Mouse (Mus musculus) testis, postnatal 14 days (tissue): ENCODE data around the gene Ets2.
"Not testable (repeated sequence)": the region's sequence is repeated elsewhere in the genome, so short reads cannot be mapped to it uniquely, and the experiment has no call there.

Experiments
- DNase-seq: peaks from one replicate; pipeline ENCODE4 v3.0.0; 2021; ENCODE audit warnings: low spot score

The Ets2 gene

GRCm38 (mm10) chr16:95700224-95700623 lies 1.7 kb upstream of the Ets2 start:
- peak; percentile 49 for DNase-seq

GRCm38 (mm10) chr16:95702562-95703545 lies 979 bp downstream of the Ets2 start:
- DNase-seq, result no peak

- no peak for DNase-seq
These were observed 2.1 kb downstream of the Ets2 start for GRCm38 (mm10) chr16:95703958-95704357.

GRCm38 (mm10) chr16:95704662-95705330 lies 2.9 kb downstream of the Ets2 start:
- no peak for DNase-seq

DNA sequence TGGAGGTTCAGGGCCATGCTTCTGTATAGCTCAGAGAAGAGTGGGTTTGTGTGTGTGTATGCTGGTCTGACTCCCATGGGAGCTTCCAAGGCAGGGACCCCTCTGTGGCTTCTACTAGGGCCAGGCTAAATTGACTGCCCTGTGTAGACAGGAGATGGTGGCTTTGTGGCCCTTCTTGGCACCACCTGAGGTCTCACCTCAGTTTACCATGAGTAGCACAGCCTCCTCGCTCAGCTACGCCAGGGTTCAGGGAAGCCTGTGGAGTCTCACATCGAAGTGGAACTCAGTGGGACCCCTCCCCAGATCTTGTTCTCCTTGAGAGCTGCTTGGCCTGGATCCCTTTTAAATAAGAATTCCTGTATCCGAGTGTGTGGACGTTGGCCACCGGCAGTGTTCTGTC lies 3.9 kb downstream of the Ets2 start:
- no peak for DNase-seq

- no peak for DNase-seq
These were observed 6.5 kb downstream of the Ets2 start for GRCm38 (mm10) chr16:95708211-95709004.

GRCm38 (mm10) chr16:95709175-95709574 lies 7.3 kb downstream of the Ets2 start:
- DNase-seq, result no peak

- no peak for DNase-seq
These were observed 8.3 kb downstream of the Ets2 start for GRCm38 (mm10) chr16:95710129-95710528.

GRCm38 (mm10) chr16:95712121-95712520 lies 10.2 kb downstream of the Ets2 start:
- DNase-seq, result no peak

GRCm38 (mm10) chr16:95713077-95713476 lies 11.2 kb downstream of the Ets2 start:
- not testable (repeated sequence) for DNase-seq

GRCm38 (mm10) chr16:95715026-95715425 lies 13.2 kb downstream of the Ets2 start:
- DNase-seq, result no peak

DNA sequence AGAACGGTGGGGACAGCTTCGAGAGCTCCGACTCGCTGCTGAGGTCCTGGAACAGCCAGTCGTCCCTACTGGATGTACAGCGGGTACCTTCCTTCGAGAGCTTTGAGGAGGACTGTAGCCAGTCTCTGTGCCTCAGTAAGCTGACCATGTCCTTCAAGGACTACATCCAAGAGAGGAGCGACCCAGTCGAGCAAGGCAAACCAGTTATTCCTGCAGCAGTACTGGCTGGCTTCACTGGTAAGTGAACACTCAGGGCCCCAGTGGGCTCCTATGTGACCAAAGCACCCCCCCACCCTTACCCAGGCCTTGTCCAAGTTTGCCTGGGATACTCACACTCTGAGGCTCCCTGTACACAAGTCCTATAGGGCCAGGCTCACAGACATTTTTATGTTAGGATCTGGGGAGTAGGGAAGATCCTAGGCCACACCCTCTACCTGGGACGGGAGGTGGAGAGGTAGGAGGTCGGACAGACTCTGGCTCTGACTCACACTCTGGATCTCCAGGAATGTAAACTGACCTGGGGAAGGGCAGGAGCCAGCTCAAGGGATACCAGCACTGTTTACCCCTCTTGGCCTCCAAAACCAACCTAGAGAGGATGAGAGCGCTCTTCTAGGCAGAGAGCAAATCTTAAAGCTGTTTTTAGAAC lies 14.3 kb downstream of the Ets2 start:
- DNase-seq, result no peak

DNA sequence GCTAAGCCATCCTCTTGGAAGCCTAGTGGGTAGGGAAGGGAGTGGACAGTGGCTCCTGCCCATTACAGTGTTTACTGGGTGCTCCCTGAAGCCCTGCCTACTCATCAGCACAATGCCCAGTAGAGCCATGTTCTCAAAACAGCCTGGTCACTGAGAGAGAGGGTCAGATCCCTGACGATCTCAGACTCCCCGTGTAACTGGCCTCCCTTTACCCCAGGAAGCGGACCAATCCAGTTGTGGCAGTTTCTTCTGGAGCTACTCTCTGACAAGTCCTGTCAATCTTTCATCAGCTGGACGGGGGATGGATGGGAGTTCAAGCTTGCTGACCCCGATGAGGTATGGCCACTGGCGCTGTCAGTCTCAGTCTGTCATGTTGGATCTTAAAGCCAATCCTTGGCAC lies 15.8 kb downstream of the Ets2 start:
- no peak for DNase-seq

- no peak for DNase-seq
These were observed 16.2 kb downstream of the Ets2 start for GRCm38 (mm10) chr16:95718119-95718518.

GRCm38 (mm10) chr16:95720532-95720931 lies 18.7 kb downstream of the Ets2 start:
- no peak for DNase-seq

DNA sequence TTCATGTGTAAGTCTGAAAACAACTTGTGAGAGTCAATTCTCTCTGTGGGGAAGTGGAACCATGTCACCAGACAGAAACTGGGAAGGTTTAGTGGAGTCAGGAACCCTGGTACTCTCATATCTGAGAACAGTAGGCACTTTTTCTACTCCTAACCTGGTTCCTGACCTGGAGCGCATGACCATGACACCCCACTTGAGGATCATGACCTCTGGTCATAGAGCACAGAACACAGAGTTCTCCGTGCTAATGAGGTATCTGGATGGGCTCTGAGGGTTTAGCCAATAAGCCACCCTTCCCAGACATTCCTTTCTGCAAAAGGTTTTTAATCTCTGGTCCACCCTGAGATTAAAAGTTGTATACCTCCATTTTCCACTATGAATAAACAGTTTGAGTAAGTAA lies 22.4 kb downstream of the Ets2 start:
- DNase-seq, result no peak

GRCm38 (mm10) chr16:95724776-95725175 lies 22.9 kb downstream of the Ets2 start:
- no peak for DNase-seq

DNA sequence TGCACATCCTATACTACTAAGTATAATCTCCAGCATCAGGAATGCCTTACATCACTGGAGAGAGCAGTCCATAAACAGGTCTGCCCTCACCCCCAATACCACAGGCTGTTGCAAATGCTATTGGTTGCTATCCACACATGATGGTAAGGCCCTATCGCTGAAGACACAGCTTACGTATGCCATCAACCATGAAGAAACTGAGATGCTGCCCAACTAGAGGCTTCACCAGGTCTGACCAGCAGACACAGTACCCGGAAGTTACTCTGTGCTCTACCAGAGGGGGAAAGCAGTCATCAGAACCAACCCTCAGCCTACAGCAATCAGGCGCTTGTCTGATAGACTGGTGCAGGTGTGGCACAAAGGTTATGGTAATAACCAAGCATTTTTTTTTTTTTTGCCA lies 24.9 kb downstream of the Ets2 start:
- DNase-seq, result no peak

- no peak for DNase-seq
These were observed 26.9 kb downstream of the Ets2 start for GRCm38 (mm10) chr16:95728453-95729435.

- no peak for DNase-seq
These were observed 27.9 kb downstream of the Ets2 start for GRCm38 (mm10) chr16:95729775-95730174.

DNA sequence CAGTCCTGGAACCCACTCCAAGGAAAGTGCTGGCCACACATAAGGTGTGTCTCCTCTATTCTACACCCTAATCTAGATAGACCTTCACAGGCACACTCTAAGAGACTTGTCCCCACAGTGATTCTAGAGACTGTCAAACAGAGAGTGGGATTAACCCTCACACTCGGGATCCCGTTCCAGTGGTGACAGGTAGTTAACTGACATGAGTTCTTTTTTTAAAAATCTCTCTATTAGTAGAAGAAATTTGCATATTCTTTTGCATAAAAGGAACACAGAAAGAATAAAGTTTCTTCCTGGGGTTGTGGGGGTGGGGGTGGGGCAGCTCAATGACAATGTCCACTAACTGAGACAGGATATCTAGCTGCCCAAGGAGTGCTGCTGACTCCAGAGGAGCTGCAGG lies 32.9 kb downstream of the Ets2 start:
- DNase-seq, result no peak
